Mouse (Mus musculus): ENCODE results near the gene Syde2. TPM values are rescaled to one million over a fixed set of nuclear protein-coding genes. Genes with fewer than 3 reads are reported as not detected.

The Syde2 gene
- polyA plus RNA-seq, 1 experiment from 2014 or later: 3.9 TPM

GRCm38 (mm10) chr3:146028406-146028805 is 40.7 kb downstream of the Syde2 start:
- Histone ChIP-seq H3K9me3 (ENCODE audit: control insufficient read depth, low read length) (0 out of 2 replicates have a peak, but pooled peaks cover 2% of the 10 kb centered on the region), H3K27ac (ENCODE audit: low read depth) (no peak overlapping the region), H3K4me2 (ENCODE audit: low read length) (no peak overlapping the region), H3K4me3 (ENCODE audit: low read depth, low read length) (no peak overlapping the region), H3K4me1 (replicated peaks; ENCODE audit: control insufficient read depth, insufficient read depth, low read length) (no peaks in the 10 kb centered on the region; the same call in 1 of the 2 replicates), H3K9ac (ENCODE audit: low read length) (no peak overlapping the region), H3K27me3 (replicated peaks; ENCODE audit: control insufficient read depth, insufficient read depth, low read length) (no peaks in the 10 kb centered on the region), H3K36me3 (ENCODE audit: control insufficient read depth, insufficient read depth, low read length) (no peaks in the 10 kb centered on the region)
- no peak for ATAC-seq (replicated peaks; ENCODE audit: low FRiP score, low TSS enrichment, low read depth)
- no peak for DNase-seq (ENCODE audit: low spot score)
- WGBS: 83% methylated on average over 2 of the region's 2 CpGs

- no peak for ATAC-seq (replicated peaks; ENCODE audit: low FRiP score, low TSS enrichment, low read depth)
- WGBS: 77% methylated on average over 3 of the region's 3 CpGs
- H3K9ac ChIP-seq (ENCODE audit: low read length): no peak overlapping the region
Observed at GRCm38 (mm10) chr3:146029234-146029633, 41.6 kb downstream of the Syde2 start.

GRCm38 (mm10) chr3:146030255-146030836 is 42.7 kb downstream of the Syde2 start:
- 21% methylated on average over 5 of the region's 5 CpGs for WGBS
- H3K9me3 ChIP-seq (ENCODE audit: control insufficient read depth, low read length): no peaks in the 10 kb centered on the region
- H3K27ac ChIP-seq (ENCODE audit: low read depth): no peak overlapping the region
- no peak for ATAC-seq (replicated peaks; ENCODE audit: low FRiP score, low TSS enrichment, low read depth)
- no peak overlapping the region for H3K9ac ChIP-seq (ENCODE audit: low read length)
- H3K4me1 ChIP-seq (replicated peaks; ENCODE audit: control insufficient read depth, insufficient read depth, low read length): no peaks in the 10 kb centered on the region; the same call in 1 of the 2 replicates
- no peak overlapping the region for H3K4me2 ChIP-seq (ENCODE audit: low read length)
- DNase-seq (ENCODE audit: low spot score): no peak
- H3K4me3 ChIP-seq (ENCODE audit: low read depth, low read length): no peak overlapping the region
- H3K27me3 ChIP-seq (replicated peaks; ENCODE audit: control insufficient read depth, insufficient read depth, low read length): no peaks in the 10 kb centered on the region
- no peaks in the 10 kb centered on the region for H3K36me3 ChIP-seq (ENCODE audit: control insufficient read depth, insufficient read depth, low read length)

More at GRCm38 (mm10) chr3:146029234-146029633, 41.6 kb downstream of the Syde2 start:
- no peaks in the 10 kb centered on the region for H3K27me3 ChIP-seq (replicated peaks; ENCODE audit: control insufficient read depth, insufficient read depth, low read length)
- H3K27ac ChIP-seq (ENCODE audit: low read depth): no peak overlapping the region
- no peak overlapping the region for H3K4me3 ChIP-seq (ENCODE audit: low read depth, low read length)
- H3K36me3 ChIP-seq (ENCODE audit: control insufficient read depth, insufficient read depth, low read length): no peaks in the 10 kb centered on the region
- 0 out of 2 replicates have a peak, but pooled peaks cover 2% of the 10 kb centered on the region for H3K9me3 ChIP-seq (ENCODE audit: control insufficient read depth, low read length)
- DNase-seq (ENCODE audit: low spot score): no peak
- no peaks in the 10 kb centered on the region; the same call in 1 of the 2 replicates for H3K4me1 ChIP-seq (replicated peaks; ENCODE audit: control insufficient read depth, insufficient read depth, low read length)
- no peak overlapping the region for H3K4me2 ChIP-seq (ENCODE audit: low read length)

GRCm38 (mm10) chr3:146032976-146033375 is 45.3 kb downstream of the Syde2 start:
- no peak for DNase-seq (ENCODE audit: low spot score)
- H3K36me3 ChIP-seq (ENCODE audit: control insufficient read depth, insufficient read depth, low read length): no peaks in the 10 kb centered on the region
- 83% methylated on average over 5 of the region's 5 CpGs for WGBS
- no peak for ATAC-seq (replicated peaks; ENCODE audit: low FRiP score, low TSS enrichment, low read depth)
- no peak overlapping the region for H3K4me2 ChIP-seq (ENCODE audit: low read length)
- H3K27ac ChIP-seq (ENCODE audit: low read depth): no peak overlapping the region
- no peak overlapping the region for H3K4me3 ChIP-seq (ENCODE audit: low read depth, low read length)
- H3K9ac ChIP-seq (ENCODE audit: low read length): no peak overlapping the region
- H3K9me3 ChIP-seq (ENCODE audit: control insufficient read depth, low read length): no peaks in the 10 kb centered on the region
- H3K4me1 ChIP-seq (replicated peaks; ENCODE audit: control insufficient read depth, insufficient read depth, low read length): no peaks in the 10 kb centered on the region; the same call in 1 of the 2 replicates
- no peaks in the 10 kb centered on the region for H3K27me3 ChIP-seq (replicated peaks; ENCODE audit: control insufficient read depth, insufficient read depth, low read length)

- Histone ChIP-seq H3K27me3 (replicated peaks; ENCODE audit: control insufficient read depth, insufficient read depth, low read length) (no peaks in the 10 kb centered on the region), H3K4me3 (ENCODE audit: low read depth, low read length) (no peak overlapping the region), H3K9ac (ENCODE audit: low read length) (no peak overlapping the region), H3K36me3 (ENCODE audit: control insufficient read depth, insufficient read depth, low read length) (no peaks in the 10 kb centered on the region), H3K27ac (ENCODE audit: low read depth) (no peak overlapping the region; the same call in 1 of the 2 replicates), H3K9me3 (ENCODE audit: control insufficient read depth, low read length) (0 out of 2 replicates have a peak, but pooled peaks cover 5% of the 10 kb centered on the region), H3K4me2 (ENCODE audit: low read length) (0 out of 2 replicates have a peak overlapping the region, but pooled peaks have one; percentile 3), H3K4me1 (replicated peaks; ENCODE audit: control insufficient read depth, insufficient read depth, low read length) (no peaks in the 10 kb centered on the region)
- 48% methylated on average over 15 of the region's 15 CpGs for WGBS
- ATAC-seq (replicated peaks; ENCODE audit: low FRiP score, low TSS enrichment, low read depth) (peak; percentile 51; the same call in 1 of the 2 replicates), DNase-seq (ENCODE audit: low spot score) (no peak)
Observed at GRCm38 (mm10) chr3:146037906-146038305, 50.2 kb downstream of the Syde2 start.

- H3K4me2 ChIP-seq (ENCODE audit: low read length): no peak overlapping the region
- DNase-seq (ENCODE audit: low spot score) (no peak), ATAC-seq (replicated peaks; ENCODE audit: low FRiP score, low TSS enrichment, low read depth) (0 out of 2 replicates have a peak, but pooled peaks have one; percentile 23)
- no peaks in the 10 kb centered on the region for H3K4me1 ChIP-seq (replicated peaks; ENCODE audit: control insufficient read depth, insufficient read depth, low read length)
- H3K9ac ChIP-seq (ENCODE audit: low read length): no peak overlapping the region
- H3K4me3 ChIP-seq (ENCODE audit: low read depth, low read length): no peak overlapping the region
- H3K36me3 ChIP-seq (ENCODE audit: control insufficient read depth, insufficient read depth, low read length): no peaks in the 10 kb centered on the region
- no peaks in the 10 kb centered on the region for H3K27me3 ChIP-seq (replicated peaks; ENCODE audit: control insufficient read depth, insufficient read depth, low read length)
- 0 out of 2 replicates have a peak, but pooled peaks cover 5% of the 10 kb centered on the region for H3K9me3 ChIP-seq (ENCODE audit: control insufficient read depth, low read length)
- 61% methylated on average over 12 of the region's 12 CpGs for WGBS
- H3K27ac ChIP-seq (ENCODE audit: low read depth): no peak overlapping the region
Observed at GRCm38 (mm10) chr3:146039132-146039903, 51.6 kb downstream of the Syde2 start.

- no peak for ATAC-seq (replicated peaks; ENCODE audit: low FRiP score, low TSS enrichment, low read depth)
Observed at GRCm38 (mm10) chr3:146041382-146041781, 53.7 kb downstream of the Syde2 start.

GRCm38 (mm10) chr3:146044977-146045376 is 57.3 kb downstream of the Syde2 start:
- peak; percentile 61; the same call in 1 of the 2 replicates for ATAC-seq (replicated peaks; ENCODE audit: low FRiP score, low TSS enrichment, low read depth)
- Histone ChIP-seq H3K4me2 (ENCODE audit: low read length) (0 out of 2 replicates have a peak overlapping the region, but pooled peaks have one; percentile 6), H3K4me1 (replicated peaks; ENCODE audit: control insufficient read depth, insufficient read depth, low read length) (peaks cover 5% of the 10 kb centered on the region; the same call in 1 of the 2 replicates), H3K36me3 (ENCODE audit: control insufficient read depth, insufficient read depth, low read length) (no peaks in the 10 kb centered on the region), H3K9ac (ENCODE audit: low read length) (no peak overlapping the region), H3K4me3 (ENCODE audit: low read depth, low read length) (no peak overlapping the region), H3K27me3 (replicated peaks; ENCODE audit: control insufficient read depth, insufficient read depth, low read length) (no peaks in the 10 kb centered on the region), H3K9me3 (ENCODE audit: control insufficient read depth, low read length) (0 out of 2 replicates have a peak, but pooled peaks cover under 1% of the 10 kb centered on the region), H3K27ac (ENCODE audit: low read depth) (peak overlapping the region; percentile 47)
- WGBS: 18% methylated on average over 11 of the region's 11 CpGs
- DNase-seq (ENCODE audit: low spot score): no peak

More at GRCm38 (mm10) chr3:146041382-146041781, 53.7 kb downstream of the Syde2 start:
- H3K36me3 ChIP-seq (ENCODE audit: control insufficient read depth, insufficient read depth, low read length): no peaks in the 10 kb centered on the region
- H3K4me3 ChIP-seq (ENCODE audit: low read depth, low read length): no peak overlapping the region
- 0 out of 2 replicates have a peak, but pooled peaks cover 5% of the 10 kb centered on the region for H3K9me3 ChIP-seq (ENCODE audit: control insufficient read depth, low read length)
- no peak overlapping the region for H3K9ac ChIP-seq (ENCODE audit: low read length)
- H3K27ac ChIP-seq (ENCODE audit: low read depth): no peak overlapping the region
- no peak overlapping the region for H3K4me2 ChIP-seq (ENCODE audit: low read length)
- H3K4me1 ChIP-seq (replicated peaks; ENCODE audit: control insufficient read depth, insufficient read depth, low read length): no peaks in the 10 kb centered on the region; the same call in 1 of the 2 replicates
- no peak for DNase-seq (ENCODE audit: low spot score)
- H3K27me3 ChIP-seq (replicated peaks; ENCODE audit: control insufficient read depth, insufficient read depth, low read length): no peaks in the 10 kb centered on the region
- WGBS: 89% methylated on average over 11 of the region's 11 CpGs

Measured in intestine, embryonic 14.5 days (tissue).